Mouse (Mus musculus) embryonic facial prominence, embryonic 12.5 days (tissue): ENCODE measurements around the gene Olfr523. TPM values are rescaled to one million over a fixed set of nuclear protein-coding genes. Genes with fewer than 3 reads are reported as not detected.

Source experiments
- ATAC-seq: fragments of 200-750 bp; cut with Nextera tagmentation; 2 replicates; pipeline ENCODE4 v1.8.0; 2017; ENCODE audit not compliant: insufficient number of reproducible peaks, insufficient read depth, low FRiP score, low TSS enrichment
- H3K27ac ChIP-seq: fragments of 300-500 bp; sonication (generic); 2 replicates; pipeline ENCODE4 v1.5.1; 2016; ENCODE audit warnings: mild to moderate bottlenecking
- H3K27me3 ChIP-seq: fragments of 300-500 bp; sonication (generic); 2 replicates; pipeline ENCODE4 v1.6.1; 2016; ENCODE audit warnings: mild to moderate bottlenecking, moderate library complexity
- H3K36me3 ChIP-seq: fragments of 300-500 bp; sonication (generic); 2 replicates; pipeline ENCODE4 v1.6.1; 2016; ENCODE audit warnings: mild to moderate bottlenecking
- H3K4me1 ChIP-seq: fragments of 300-500 bp; sonication (generic); 2 replicates; pipeline ENCODE4 v1.6.1; 2016
- H3K4me2 ChIP-seq: fragments of 300-500 bp; sonication (generic); replicated peaks from 2 replicates; pipeline ENCODE4 v1.6.1; 2016; ENCODE audit warnings: mild to moderate bottlenecking, moderate library complexity
- H3K4me3 ChIP-seq: fragments of 300-500 bp; sonication (generic); 2 replicates; pipeline ENCODE4 v1.5.1; 2016; ENCODE audit warnings: mild to moderate bottlenecking
- H3K9ac ChIP-seq: fragments of 300-500 bp; sonication (generic); 2 replicates; pipeline ENCODE4 v1.6.1; 2016; ENCODE audit warnings: mild to moderate bottlenecking, moderate library complexity
- H3K9me3 ChIP-seq: fragments of 300-500 bp; sonication (generic); 2 replicates; pipeline ENCODE4 v1.6.1; 2016; ENCODE audit warnings: mild to moderate bottlenecking, moderate library complexity
- WGBS: fragments of 180-500 bp; shearing (Covaris S2); methylation state at CpG from one replicate; pipeline ENCODE4 v1.1.7; 2016; 5-methylcytosine and 5-hydroxymethylcytosine counted together
- polyA plus RNA-seq: library from polyadenylated mRNA; unstranded; fragments of >200 nt; fragmentation: Nextera tagmentation; extraction: Ambion mirVana; gene quantifications from 2 replicates; pipeline ENCODE4 v1.2.1, GENCODE M21; 2016

Olfr523 gene
- polyA plus RNA-seq, 1 experiment from 2014 or later = not detected

DNA sequence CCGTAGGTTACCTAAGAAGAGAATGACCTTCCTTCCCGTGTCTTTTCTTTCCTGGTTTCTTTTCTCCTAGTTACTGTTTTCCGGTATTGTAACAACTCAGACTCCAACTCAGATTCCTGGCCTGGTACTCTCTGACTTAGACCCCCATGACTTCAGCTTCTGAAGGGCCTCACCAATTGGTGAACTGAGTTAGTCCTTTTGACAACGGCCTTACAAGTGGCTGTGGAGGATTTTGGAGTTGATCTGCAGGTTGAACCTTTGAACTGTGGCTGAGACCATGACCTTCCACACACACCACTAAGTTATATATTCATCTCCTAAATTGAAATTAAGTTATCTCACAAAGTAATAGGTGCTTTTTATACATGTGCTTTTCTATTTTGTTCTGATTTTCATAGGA, 11.2 kb downstream of the Olfr523 start:
- ATAC-seq = no peak
- Histone ChIP-seq H3K4me1 (no peaks in the 10 kb centered on the region), H3K36me3 (no peaks in the 10 kb centered on the region), H3K4me3 (no peak overlapping the region), H3K9me3 (no peaks in the 10 kb centered on the region), H3K4me2 (no peak overlapping the region), H3K27ac (no peak overlapping the region), H3K9ac (no peak overlapping the region), H3K27me3 (no peaks in the 10 kb centered on the region)
- 84% methylated on average over 4 of the region's 4 CpGs for WGBS

DNA sequence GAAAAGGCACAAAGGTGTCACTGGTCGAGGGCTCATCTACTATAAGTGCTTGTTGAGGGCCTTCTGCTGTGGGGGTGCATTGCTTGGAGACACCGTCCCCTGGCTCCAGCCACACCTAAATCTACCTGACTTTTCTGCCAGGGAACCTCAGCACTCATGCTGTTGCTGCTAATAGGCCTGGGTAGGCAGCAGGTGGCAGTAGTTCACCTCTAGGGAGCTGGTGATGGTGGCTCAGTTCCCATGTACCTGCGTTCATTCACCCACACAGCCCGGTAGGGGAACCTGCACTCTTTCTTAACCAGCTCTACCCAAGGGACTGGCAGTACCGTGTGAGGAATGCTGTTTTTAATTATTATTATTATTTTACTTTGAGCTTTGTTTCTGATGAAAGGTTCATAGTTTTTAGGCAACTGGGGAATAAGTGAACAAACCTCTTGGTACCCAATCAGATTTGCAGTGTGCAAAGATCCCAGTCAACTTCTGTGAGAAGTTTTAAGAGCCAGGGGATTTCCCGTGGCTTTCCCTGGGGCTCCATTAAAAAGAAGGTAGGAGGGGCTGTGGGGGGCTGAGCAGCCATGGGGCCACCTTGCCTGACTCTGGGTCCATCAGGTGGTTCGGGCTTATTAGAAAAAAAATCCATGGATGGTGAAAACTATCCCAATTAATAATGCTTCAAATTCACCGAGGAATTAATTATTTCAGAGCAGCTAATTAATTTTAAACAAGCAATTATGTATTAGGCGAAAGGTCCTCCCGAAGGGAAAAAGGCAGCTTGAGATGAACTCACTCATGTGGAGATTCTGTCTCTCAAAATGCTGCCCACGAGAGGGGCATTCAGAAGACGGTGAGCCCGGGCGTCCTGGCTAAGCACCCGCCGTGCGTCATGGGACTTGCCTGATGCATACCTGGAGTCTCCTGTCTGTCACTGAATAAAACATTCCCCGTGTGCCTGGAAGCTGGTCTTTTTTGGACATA, 13.9 kb downstream of the Olfr523 start:
- H3K9me3 ChIP-seq = no peaks in the 10 kb centered on the region; the same call in 1 of the 2 replicates
- no peak for ATAC-seq
- no peaks in the 10 kb centered on the region for H3K36me3 ChIP-seq
- H3K4me1 ChIP-seq = no peaks in the 10 kb centered on the region
- H3K9ac ChIP-seq = no peak overlapping the region
- WGBS = 61% methylated on average over 18 of the region's 18 CpGs
- no peak overlapping the region for H3K4me2 ChIP-seq
- no peak overlapping the region for H3K27ac ChIP-seq
- H3K27me3 ChIP-seq = no peaks in the 10 kb centered on the region
- no peak overlapping the region for H3K4me3 ChIP-seq

DNA sequence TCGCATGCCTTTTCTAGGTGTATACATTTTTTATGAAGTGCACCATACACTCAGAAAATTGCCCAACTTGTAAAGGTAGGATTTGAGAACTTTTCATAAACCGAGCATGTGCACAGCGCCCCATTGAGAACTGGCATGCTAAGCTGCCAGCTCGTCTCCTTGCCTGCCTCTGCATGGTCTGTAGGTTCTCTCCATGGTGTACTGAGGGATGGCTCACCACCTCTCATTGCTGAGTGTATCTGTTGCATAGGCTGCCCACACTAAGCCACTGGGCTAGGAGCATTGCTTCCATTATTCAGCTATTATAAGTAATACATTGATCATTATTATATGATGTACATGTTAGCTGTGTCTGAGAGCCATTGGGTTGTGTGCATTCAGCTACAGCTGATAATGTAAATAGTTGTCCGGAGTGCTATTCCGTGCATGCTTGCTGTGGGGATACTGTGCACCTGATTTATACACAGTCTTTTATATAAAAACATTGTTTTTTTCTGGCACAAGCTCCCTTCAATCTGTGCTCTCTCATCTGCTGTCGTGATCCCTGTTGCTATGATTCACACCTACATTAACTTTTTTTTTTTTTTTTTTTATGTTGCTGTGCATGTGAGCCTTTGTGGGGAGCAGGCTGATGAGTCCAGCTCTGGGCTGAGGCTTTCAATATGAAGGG, 14.8 kb downstream of the Olfr523 start:
- H3K9ac ChIP-seq = no peak overlapping the region
- no peaks in the 10 kb centered on the region for H3K27me3 ChIP-seq
- WGBS = 78% methylated on average over 7 of the region's 7 CpGs
- no peak overlapping the region for H3K4me2 ChIP-seq
- H3K4me1 ChIP-seq = no peaks in the 10 kb centered on the region
- ATAC-seq = no peak
- no peak overlapping the region for H3K4me3 ChIP-seq
- no peaks in the 10 kb centered on the region for H3K36me3 ChIP-seq
- no peak overlapping the region for H3K27ac ChIP-seq
- no peaks in the 10 kb centered on the region; the same call in 1 of the 2 replicates for H3K9me3 ChIP-seq

DNA sequence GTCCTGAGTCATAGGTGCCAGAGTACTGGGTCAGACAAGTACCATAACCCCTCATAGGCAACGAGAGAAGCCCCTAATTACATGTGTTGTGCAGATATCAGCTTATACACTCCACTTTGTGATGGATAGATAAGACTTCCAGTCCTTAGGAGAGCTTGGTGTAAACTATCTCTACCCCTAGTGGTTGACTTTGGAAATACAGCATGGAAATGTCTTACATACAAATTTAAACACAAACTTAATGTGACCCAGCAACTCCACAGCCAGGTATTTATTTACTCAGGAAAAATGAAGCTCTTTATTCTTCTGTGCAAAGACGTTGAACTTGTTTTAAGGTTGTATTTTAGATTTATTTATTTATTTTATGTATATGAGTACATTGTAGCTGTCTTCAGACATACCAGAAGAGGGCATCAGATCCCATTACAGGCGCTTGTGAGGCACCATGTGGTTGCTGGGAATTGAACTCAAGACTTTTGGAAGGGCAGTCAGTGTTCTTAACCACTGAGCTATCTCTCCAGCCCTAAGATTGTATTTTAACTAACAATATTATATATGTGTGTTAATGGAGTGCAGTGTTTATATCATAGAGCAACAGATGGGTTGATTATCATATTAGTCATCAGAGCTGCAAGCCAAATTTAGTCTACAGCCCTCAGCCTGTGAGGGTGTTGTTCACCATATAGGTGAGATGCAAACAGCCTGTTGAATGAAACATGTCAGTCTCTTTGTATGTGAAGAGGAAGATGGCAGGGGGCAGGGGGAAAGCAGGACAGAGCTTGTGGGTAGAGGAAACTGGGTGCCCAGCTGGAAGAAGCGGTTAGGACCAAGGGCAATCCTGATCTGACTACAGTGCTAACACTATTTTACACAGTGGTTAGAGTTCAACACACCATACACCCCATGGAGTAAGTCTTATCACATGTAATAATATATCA, 15.6 kb downstream of the Olfr523 start:
- WGBS = 66% methylated on average over 4 of the region's 4 CpGs

DNA sequence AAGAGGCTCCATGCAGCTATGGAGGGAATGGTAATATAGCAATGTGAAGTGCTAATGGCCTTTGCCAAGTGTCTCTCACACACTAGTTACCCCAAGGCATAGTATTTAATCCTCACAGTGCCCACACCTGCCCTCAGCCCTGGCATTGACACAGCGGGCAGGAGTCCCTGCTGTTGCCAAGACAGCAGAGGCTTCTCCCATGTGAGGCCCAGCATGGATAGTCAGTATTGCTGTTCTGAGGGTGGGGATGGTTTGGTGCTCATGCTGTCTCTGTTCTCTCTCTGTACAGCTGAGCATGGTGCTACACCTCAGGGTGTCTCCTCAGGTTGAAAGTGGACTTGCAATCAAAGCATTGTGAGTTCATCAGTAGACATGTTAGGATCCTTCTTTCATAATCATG, 17.4 kb downstream of the Olfr523 start:
- Histone ChIP-seq H3K9ac (no peak overlapping the region), H3K27me3 (no peaks in the 10 kb centered on the region), H3K4me3 (no peak overlapping the region), H3K9me3 (no peaks in the 10 kb centered on the region; the same call in 1 of the 2 replicates), H3K4me1 (no peaks in the 10 kb centered on the region), H3K4me2 (no peak overlapping the region), H3K36me3 (no peaks in the 10 kb centered on the region), H3K27ac (no peak overlapping the region)
- 95% methylated on average over 1 of the region's 1 CpGs for WGBS
- no peak for ATAC-seq

More for the DNA sequence above, 15.6 kb downstream of the Olfr523 start:
- H3K4me2 ChIP-seq = no peak overlapping the region
- H3K27ac ChIP-seq = no peak overlapping the region
- no peaks in the 10 kb centered on the region for H3K36me3 ChIP-seq
- H3K9ac ChIP-seq = no peak overlapping the region
- no peaks in the 10 kb centered on the region for H3K4me1 ChIP-seq
- H3K27me3 ChIP-seq = no peaks in the 10 kb centered on the region
- H3K4me3 ChIP-seq = no peak overlapping the region
- ATAC-seq = no peak
- no peaks in the 10 kb centered on the region; the same call in 1 of the 2 replicates for H3K9me3 ChIP-seq

DNA sequence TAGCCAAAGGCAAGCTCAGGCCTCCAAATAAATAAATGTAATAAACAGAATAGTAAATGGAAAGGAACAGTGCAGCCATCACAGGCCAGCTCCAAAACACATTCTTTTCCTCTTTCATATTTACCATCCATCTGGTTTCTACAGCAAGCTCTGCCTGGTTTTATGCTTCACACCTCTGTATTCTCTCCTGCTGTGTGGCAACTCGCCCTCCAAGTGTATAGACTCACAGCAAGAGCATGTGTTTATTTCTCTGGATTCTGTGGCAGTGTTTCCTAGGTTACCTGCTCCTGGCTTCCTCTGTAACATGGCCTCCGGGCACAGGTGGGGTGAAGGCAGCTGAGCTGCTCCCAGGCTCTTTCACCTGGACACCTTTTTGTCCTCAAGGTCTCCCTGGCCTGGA, 19.4 kb downstream of the Olfr523 start:
- no peak overlapping the region for H3K4me2 ChIP-seq
- no peak for ATAC-seq
- 58% methylated on average over 2 of the region's 2 CpGs for WGBS

DNA sequence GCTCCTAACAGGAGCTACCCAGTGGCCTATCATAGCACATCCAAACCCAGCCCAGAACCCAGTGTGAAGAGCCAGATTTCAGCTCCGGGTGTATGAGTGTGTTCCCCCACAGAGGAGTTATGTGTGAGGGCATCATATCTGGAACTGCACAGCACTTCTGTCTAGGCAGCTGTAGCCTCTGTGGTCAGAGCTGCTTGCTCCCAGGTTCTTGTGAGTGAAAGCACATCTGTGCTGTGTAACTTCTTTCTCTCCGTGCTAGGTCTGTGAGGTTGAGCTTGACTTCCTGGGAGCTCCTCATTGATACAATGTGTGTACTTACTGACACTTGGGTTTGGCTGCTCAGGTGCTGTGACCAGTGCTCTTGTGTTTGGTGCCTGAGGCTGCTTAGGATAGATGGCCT, 19.8 kb downstream of the Olfr523 start:
- Histone ChIP-seq H3K9me3 (no peaks in the 10 kb centered on the region; the same call in 1 of the 2 replicates), H3K9ac (no peak overlapping the region), H3K4me2 (no peak overlapping the region), H3K27ac (no peak overlapping the region), H3K4me1 (no peaks in the 10 kb centered on the region), H3K27me3 (no peaks in the 10 kb centered on the region), H3K36me3 (no peaks in the 10 kb centered on the region), H3K4me3 (no peak overlapping the region)
- no peak for ATAC-seq
- 65% methylated on average over 2 of the region's 2 CpGs for WGBS

More for the DNA sequence above, 19.4 kb downstream of the Olfr523 start:
- H3K36me3 ChIP-seq = no peaks in the 10 kb centered on the region
- no peaks in the 10 kb centered on the region for H3K4me1 ChIP-seq
- H3K9me3 ChIP-seq = no peaks in the 10 kb centered on the region; the same call in 1 of the 2 replicates
- H3K4me3 ChIP-seq = no peak overlapping the region
- H3K27ac ChIP-seq = no peak overlapping the region
- H3K9ac ChIP-seq = no peak overlapping the region
- no peaks in the 10 kb centered on the region for H3K27me3 ChIP-seq

DNA sequence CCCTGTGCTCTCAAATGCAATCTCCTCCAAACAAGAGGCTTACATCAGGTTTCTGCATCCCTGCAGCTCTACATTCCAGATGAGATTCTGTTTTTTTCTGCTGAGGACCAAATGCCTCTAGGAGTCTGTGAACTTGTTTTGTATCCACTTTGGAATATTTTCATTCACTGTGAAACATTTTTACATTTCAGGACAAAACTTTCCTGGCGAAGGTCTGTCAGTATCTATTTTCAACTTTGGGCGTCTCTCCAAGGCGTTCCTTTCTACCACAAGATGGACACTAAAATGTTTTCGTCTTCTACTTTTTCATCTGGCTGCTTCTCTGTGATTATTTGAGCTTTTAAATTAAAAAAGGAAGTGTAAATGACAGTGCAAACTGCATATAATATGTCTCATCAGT, 21.0 kb downstream of the Olfr523 start:
- WGBS = 85% methylated on average over 4 of the region's 4 CpGs
- no peak for ATAC-seq
- H3K27ac ChIP-seq = no peak overlapping the region

DNA sequence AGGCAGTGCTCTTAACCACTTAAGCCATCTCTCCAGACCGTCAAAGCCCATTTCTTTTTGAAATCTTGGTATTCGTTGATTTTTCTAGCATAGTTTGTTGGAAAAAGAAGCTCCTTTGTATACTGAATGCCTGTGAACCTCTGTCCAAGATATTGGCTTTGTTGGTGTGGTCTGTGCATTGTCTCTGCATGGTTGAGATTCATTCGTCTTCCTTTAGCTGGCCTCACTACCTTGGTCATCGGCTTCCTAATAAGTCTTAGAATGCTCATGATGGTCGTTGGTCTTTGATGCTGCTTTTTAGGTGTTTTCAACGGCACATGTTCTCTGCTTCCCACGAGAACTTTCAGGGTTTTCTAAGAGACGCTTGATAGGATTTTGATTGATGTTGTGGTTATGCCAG, 23.0 kb downstream of the Olfr523 start:
- H3K9ac ChIP-seq = no peak overlapping the region
- H3K4me3 ChIP-seq = no peak overlapping the region
- no peak overlapping the region for H3K4me2 ChIP-seq
- H3K27ac ChIP-seq = no peak overlapping the region
- H3K27me3 ChIP-seq = no peaks in the 10 kb centered on the region
- H3K36me3 ChIP-seq = no peaks in the 10 kb centered on the region
- no peaks in the 10 kb centered on the region; the same call in 1 of the 2 replicates for H3K9me3 ChIP-seq
- no peak for ATAC-seq
- H3K4me1 ChIP-seq = no peaks in the 10 kb centered on the region
- 83% methylated on average over 8 of the region's 8 CpGs for WGBS

More for the DNA sequence above, 21.0 kb downstream of the Olfr523 start:
- Histone ChIP-seq H3K4me2 (no peak overlapping the region), H3K27me3 (no peaks in the 10 kb centered on the region), H3K9me3 (no peaks in the 10 kb centered on the region; the same call in 1 of the 2 replicates), H3K4me3 (no peak overlapping the region), H3K4me1 (no peaks in the 10 kb centered on the region), H3K9ac (no peak overlapping the region), H3K36me3 (no peaks in the 10 kb centered on the region)

DNA sequence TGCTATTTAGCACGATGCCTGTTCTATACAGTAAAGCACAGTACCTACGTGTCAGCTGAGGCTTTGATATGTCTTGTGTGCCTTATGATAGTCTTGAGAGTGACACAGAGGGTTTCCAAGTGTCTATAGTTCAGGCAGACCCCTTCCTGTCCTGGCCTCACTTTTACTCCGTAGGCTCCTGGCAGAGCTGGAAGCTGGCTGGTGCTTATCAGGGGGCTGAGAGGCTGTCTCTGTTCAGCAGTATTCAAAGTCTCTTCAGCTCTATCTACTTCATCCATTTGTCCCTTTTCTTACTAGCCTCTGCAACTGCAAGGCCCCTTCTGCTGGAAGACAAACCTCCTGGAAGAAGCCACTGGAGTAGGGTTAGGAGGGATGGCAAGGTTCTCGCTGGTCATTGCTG, 28.1 kb downstream of the Olfr523 start:
- Histone ChIP-seq H3K36me3 (no peaks in the 10 kb centered on the region), H3K4me2 (no peak overlapping the region), H3K27ac (no peak overlapping the region), H3K27me3 (no peaks in the 10 kb centered on the region), H3K9ac (no peak overlapping the region), H3K4me1 (no peaks in the 10 kb centered on the region), H3K9me3 (no peaks in the 10 kb centered on the region), H3K4me3 (no peak overlapping the region)
- 84% methylated on average over 4 of the region's 4 CpGs for WGBS
- no peak for ATAC-seq

DNA sequence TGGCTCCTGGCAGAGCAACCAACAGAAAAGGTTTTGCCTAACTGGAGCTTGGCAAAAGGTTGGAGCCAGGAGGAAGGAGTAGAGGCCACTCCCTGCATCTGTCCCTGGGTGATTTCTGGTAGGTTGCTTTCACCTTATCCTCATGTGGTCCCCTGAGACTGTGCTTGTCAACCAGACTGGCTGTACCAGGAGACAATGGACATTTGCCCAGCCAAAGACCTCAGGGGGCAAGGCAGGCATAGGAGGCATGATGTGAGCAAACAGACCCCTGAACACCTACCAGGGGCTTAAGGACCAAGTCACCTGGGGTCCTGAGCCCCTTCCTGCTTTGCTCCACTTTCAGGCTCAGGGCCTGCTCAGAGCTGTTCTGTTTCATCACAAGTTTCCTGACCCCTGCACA, 32.8 kb downstream of the Olfr523 start, which contains the start of gene Olfr524:
Gene Olfr524 (minus strand): TSS at position 101 of the 400 bp plus-strand sequence.
- H3K27ac ChIP-seq = no peak within 1 kb of the TSS
- no peaks in the 10 kb centered on the region for H3K36me3 ChIP-seq
- ATAC-seq = no peak
- H3K9ac ChIP-seq = no peak within 1 kb of the TSS
- no peak within 1 kb of the TSS for H3K4me2 ChIP-seq
- no peaks in the 10 kb centered on the region for H3K9me3 ChIP-seq
- no peaks in the 10 kb centered on the region for H3K27me3 ChIP-seq
- no peaks in the 10 kb centered on the region for H3K4me1 ChIP-seq
- no peak within 1 kb of the TSS for H3K4me3 ChIP-seq
